Mouse (Mus musculus) limb, embryonic 11.5 days (tissue): ENCODE data around the gene Kidins220. TPM values are rescaled to one million over a fixed set of nuclear protein-coding genes. Genes with fewer than 3 reads are reported as not detected.

Experiments
- ATAC-seq: fragments of 200-750 bp; cut with Nextera tagmentation; 2 replicates; pipeline ENCODE4 v1.8.0; 2017; ENCODE audit warnings: low read depth; ENCODE audit not compliant: insufficient number of reproducible peaks, low FRiP score, low TSS enrichment
- DNase-seq: peaks from one replicate; pipeline ENCODE4 v3.0.0-alpha.2; 2015; ENCODE audit warnings: low spot score
- H3K27ac ChIP-seq: fragments of 300-500 bp; sonication (generic); replicated peaks from 2 replicates; pipeline ENCODE4 v1.5.1; 2014; ENCODE audit warnings: low read depth, mild to moderate bottlenecking, low read length
- H3K27me3 ChIP-seq: fragments of 300-500 bp; sonication (generic); 2 replicates; pipeline ENCODE4 v1.6.1; 2014; ENCODE audit warnings: mild to moderate bottlenecking, low read length, mixed read lengths; ENCODE audit not compliant: control insufficient read depth, insufficient read depth
- H3K36me3 ChIP-seq: fragments of 300-500 bp; sonication (generic); 2 replicates; pipeline ENCODE4 v1.6.1; 2014; ENCODE audit warnings: mild to moderate bottlenecking, low read length, moderate library complexity, mixed read lengths; ENCODE audit not compliant: control insufficient read depth, insufficient read depth
- H3K4me1 ChIP-seq: fragments of 300-500 bp; sonication (generic); 2 replicates; pipeline ENCODE4 v1.6.1; 2014; ENCODE audit warnings: low read length, mixed read lengths; ENCODE audit not compliant: control insufficient read depth, insufficient read depth
- H3K4me2 ChIP-seq: fragments of 300-500 bp; sonication (generic); 2 replicates; pipeline ENCODE4 v1.6.1; 2014; ENCODE audit warnings: low read depth, mild to moderate bottlenecking, moderate library complexity; ENCODE audit not compliant: severe bottlenecking
- H3K4me3 ChIP-seq: fragments of 300-500 bp; sonication (generic); 2 replicates; pipeline ENCODE4 v1.5.1; 2014; ENCODE audit warnings: low read depth, low read length
- H3K9ac ChIP-seq: fragments of 300-500 bp; sonication (generic); 2 replicates; pipeline ENCODE4 v1.6.1; 2014; ENCODE audit warnings: mild to moderate bottlenecking, low read length
- H3K9me3 ChIP-seq: fragments of 300-500 bp; sonication (generic); 2 replicates; pipeline ENCODE4 v1.6.1; 2016; ENCODE audit warnings: low read length; ENCODE audit not compliant: control insufficient read depth
- WGBS: fragments of 180-500 bp; shearing (Covaris S2); extraction: QIAGEN DNeasy Blood & Tissue Kit; methylation state at CpG from one replicate; pipeline ENCODE4 v1.1.7; 2014; 5-methylcytosine and 5-hydroxymethylcytosine counted together
- polyA plus RNA-seq: library from polyadenylated mRNA; unstranded; fragments of >200 nt; fragmentation: Nextera tagmentation; extraction: Ambion mirVana; gene quantifications from 2 replicates; pipeline ENCODE4 v1.2.1, GENCODE M21; 2014

Kidins220 gene
- polyA plus RNA-seq, 1 experiment from 2014 or later, result 14.7 TPM

- no peaks in the 10 kb centered on the region for H3K27me3 ChIP-seq
- no peak for ATAC-seq
- WGBS, result 67% methylated on average over 9 of the region's 9 CpGs
- no peak overlapping the region for H3K9ac ChIP-seq
- H3K36me3 ChIP-seq, result no peaks in the 10 kb centered on the region
- H3K27ac ChIP-seq, result no peak overlapping the region
- no peaks in the 10 kb centered on the region for H3K4me1 ChIP-seq
- no peaks in the 10 kb centered on the region for H3K9me3 ChIP-seq
- DNase-seq, result no peak
- no peak overlapping the region for H3K4me3 ChIP-seq
- no peak overlapping the region for H3K4me2 ChIP-seq
Measured at GRCm38 (mm10) chr12:25024862-25025545, 50.3 kb downstream of the Kidins220 start.

DNA sequence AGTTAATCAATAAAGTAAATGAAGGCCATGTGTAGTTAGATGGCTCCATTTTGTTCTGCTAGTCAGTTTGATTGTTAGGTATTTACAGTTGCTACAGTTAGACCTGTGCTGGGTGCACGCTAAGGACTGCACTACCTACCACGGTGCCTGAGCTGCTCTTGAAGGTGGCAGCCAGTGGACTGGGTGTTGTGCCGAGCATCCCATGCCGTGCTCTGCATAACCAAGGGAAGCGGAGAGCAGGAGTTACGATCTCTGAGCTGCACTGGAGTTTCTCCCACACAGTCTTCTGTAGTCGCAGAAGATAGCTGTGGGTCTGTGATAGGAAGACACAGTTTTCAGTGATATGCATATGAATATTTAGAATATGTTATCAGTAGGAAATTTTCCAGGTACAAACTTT lies 51.6 kb downstream of the Kidins220 start:
- no peaks in the 10 kb centered on the region for H3K27me3 ChIP-seq
- H3K4me3 ChIP-seq, result no peak overlapping the region
- no peaks in the 10 kb centered on the region for H3K4me1 ChIP-seq
- no peak overlapping the region for H3K4me2 ChIP-seq
- no peaks in the 10 kb centered on the region for H3K9me3 ChIP-seq
- no peak for ATAC-seq
- no peak overlapping the region for H3K27ac ChIP-seq
- DNase-seq, result no peak
- H3K36me3 ChIP-seq, result no peaks in the 10 kb centered on the region
- WGBS, result 78% methylated on average over 7 of the region's 7 CpGs
- no peak overlapping the region for H3K9ac ChIP-seq

GRCm38 (mm10) chr12:25027416-25027815 lies 52.7 kb downstream of the Kidins220 start:
- no peaks in the 10 kb centered on the region for H3K36me3 ChIP-seq
- no peaks in the 10 kb centered on the region for H3K9me3 ChIP-seq
- peak; percentile 79 for DNase-seq
- no peaks in the 10 kb centered on the region for H3K27me3 ChIP-seq
- H3K4me3 ChIP-seq, result no peak overlapping the region
- H3K9ac ChIP-seq, result no peak overlapping the region
- 29% methylated on average over 2 of the region's 2 CpGs for WGBS
- no peak overlapping the region for H3K4me2 ChIP-seq
- H3K4me1 ChIP-seq, result no peaks in the 10 kb centered on the region
- no peak overlapping the region for H3K27ac ChIP-seq
- ATAC-seq, result no peak

GRCm38 (mm10) chr12:25033662-25034337 lies 59.1 kb downstream of the Kidins220 start:
- Histone ChIP-seq H3K36me3 (no peaks in the 10 kb centered on the region), H3K27me3 (no peaks in the 10 kb centered on the region), H3K27ac (no peak overlapping the region), H3K4me3 (no peak overlapping the region), H3K4me1 (no peaks in the 10 kb centered on the region), H3K9me3 (no peaks in the 10 kb centered on the region), H3K9ac (no peak overlapping the region), H3K4me2 (no peak overlapping the region)
- ATAC-seq, result no peak
- 71% methylated on average over 9 of the region's 9 CpGs for WGBS
- no peak for DNase-seq

DNA sequence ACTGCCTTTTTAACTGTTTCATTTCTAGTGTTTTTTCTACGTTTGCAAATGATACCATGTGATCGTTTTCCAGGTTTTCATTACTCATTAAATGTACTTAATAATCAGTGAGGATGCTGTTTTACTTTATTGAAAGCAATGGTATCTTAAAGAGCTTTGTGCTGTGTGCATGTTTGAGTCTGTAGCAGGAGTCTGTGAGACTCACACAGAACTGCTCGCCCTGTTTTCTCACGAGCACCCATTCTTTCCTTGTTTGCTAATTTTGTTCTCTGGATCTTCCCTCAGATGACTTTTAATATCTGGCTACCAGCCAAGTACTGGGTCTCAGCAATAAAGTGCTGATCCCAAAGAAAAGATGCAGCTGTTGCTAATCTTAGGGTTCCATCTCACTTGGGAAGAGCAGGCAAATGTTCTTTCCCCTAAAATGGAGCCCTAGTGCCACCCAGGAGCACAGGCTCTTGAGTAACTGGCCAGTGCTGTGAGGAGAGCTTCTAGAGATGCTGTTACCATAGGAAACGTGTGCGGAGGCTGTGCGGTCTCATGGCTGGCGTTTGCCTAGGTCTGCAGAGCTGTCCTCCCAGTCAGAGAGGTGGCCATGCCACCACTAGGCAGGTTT lies 59.7 kb downstream of the Kidins220 start:
- WGBS, result 92% methylated on average over 8 of the region's 8 CpGs
- H3K27ac ChIP-seq, result no peak overlapping the region
- no peaks in the 10 kb centered on the region for H3K9me3 ChIP-seq
- H3K27me3 ChIP-seq, result no peaks in the 10 kb centered on the region
- no peak for ATAC-seq
- H3K4me2 ChIP-seq, result no peak overlapping the region
- no peak overlapping the region for H3K4me3 ChIP-seq
- DNase-seq, result no peak
- H3K36me3 ChIP-seq, result no peaks in the 10 kb centered on the region
- H3K9ac ChIP-seq, result no peak overlapping the region
- no peaks in the 10 kb centered on the region for H3K4me1 ChIP-seq

- Histone ChIP-seq H3K4me2 (no peak overlapping the region), H3K4me3 (no peak overlapping the region), H3K36me3 (no peaks in the 10 kb centered on the region), H3K9me3 (no peaks in the 10 kb centered on the region), H3K9ac (no peak overlapping the region), H3K4me1 (no peaks in the 10 kb centered on the region), H3K27me3 (no peaks in the 10 kb centered on the region), H3K27ac (no peak overlapping the region)
- DNase-seq (no peak), ATAC-seq (no peak)
- WGBS, result 94% methylated on average over 3 of the region's 3 CpGs
Measured at GRCm38 (mm10) chr12:25036024-25036423, 61.3 kb downstream of the Kidins220 start.

- no peak overlapping the region for H3K4me3 ChIP-seq
- no peak overlapping the region for H3K4me2 ChIP-seq
- no peak for ATAC-seq
- no peak overlapping the region for H3K27ac ChIP-seq
- H3K9me3 ChIP-seq, result no peaks in the 10 kb centered on the region
- WGBS, result 94% methylated on average over 5 of the region's 5 CpGs
- no peaks in the 10 kb centered on the region for H3K27me3 ChIP-seq
- no peak for DNase-seq
- no peak overlapping the region for H3K9ac ChIP-seq
- no peaks in the 10 kb centered on the region for H3K36me3 ChIP-seq
- H3K4me1 ChIP-seq, result no peaks in the 10 kb centered on the region
Measured at GRCm38 (mm10) chr12:25037222-25037621, 62.5 kb downstream of the Kidins220 start.

- DNase-seq (no peak), ATAC-seq (no peak)
- Histone ChIP-seq H3K4me3 (no peak overlapping the region), H3K9ac (no peak overlapping the region), H3K36me3 (no peaks in the 10 kb centered on the region), H3K27ac (no peak overlapping the region), H3K27me3 (no peaks in the 10 kb centered on the region), H3K4me1 (no peaks in the 10 kb centered on the region), H3K4me2 (no peak overlapping the region), H3K9me3 (no peaks in the 10 kb centered on the region)
- 87% methylated on average over 9 of the region's 9 CpGs for WGBS
Measured at GRCm38 (mm10) chr12:25037681-25038472, 63.2 kb downstream of the Kidins220 start.
